Mouse (Mus musculus) olfactory bulb, adult 2 months (tissue): ENCODE data around the gene Mef2b.

Experiments used
- CTCF ChIP-seq: fragments of 200-500 bp; IDR thresholded peaks from 2 replicates; pipeline ENCODE4 v1.5.1; 2012; ENCODE audit warnings: low read depth, mild to moderate bottlenecking, low read length, moderate library complexity; ENCODE audit not compliant: insufficient read depth
- POLR2A ChIP-seq: fragments of 200-500 bp; IDR thresholded peaks from 2 replicates; pipeline ENCODE4 v1.6.1; 2012; ENCODE audit warnings: mild to moderate bottlenecking, low read depth, low read length, moderate library complexity; ENCODE audit not compliant: insufficient read depth

GRCm38 (mm10) chr8:70112401-70113016 is 27.0 kb upstream of the Mef2b start:
- TF ChIP-seq CTCF (no peak), POLR2A (no peak)
